Mouse (Mus musculus) 416B (cell line): ENCODE data around the gene Gnb2.

Source experiments
- DNase-seq: peaks from one replicate; pipeline ENCODE4 v3.0.0; 2011; ENCODE audit warnings: low read depth

Gene Gnb2

GRCm38 (mm10) chr5:137519691-137520550, 13.4 kb downstream of the Gnb2 start:
- DNase-seq, result no peak

GRCm38 (mm10) chr5:137518436-137518835, 14.9 kb downstream of the Gnb2 start, which contains the start of gene Gigyf1:
Gene Gigyf1 (plus strand): TSS chr5:137518548.
- peak; percentile 41 for DNase-seq

GRCm38 (mm10) chr5:137514811-137515210, 18.5 kb downstream of the Gnb2 start:
- no peak for DNase-seq

- no peak for DNase-seq
These were observed 19.2 kb downstream of the Gnb2 start for GRCm38 (mm10) chr5:137513951-137514721.

- DNase-seq, result peak; percentile 37
These were observed 20.2 kb downstream of the Gnb2 start for GRCm38 (mm10) chr5:137512847-137513794.

- DNase-seq, result no peak
These were observed 21.6 kb downstream of the Gnb2 start for GRCm38 (mm10) chr5:137511706-137512105.

GRCm38 (mm10) chr5:137510573-137511390, 22.5 kb downstream of the Gnb2 start:
- peak; percentile 23 for DNase-seq

GRCm38 (mm10) chr5:137510014-137510501, 23.3 kb downstream of the Gnb2 start:
- peak; percentile 66 for DNase-seq

GRCm38 (mm10) chr5:137504041-137504440, 29.3 kb downstream of the Gnb2 start:
- peak; percentile 69 for DNase-seq

GRCm38 (mm10) chr5:137502667-137503110, 30.6 kb downstream of the Gnb2 start:
- peak; percentile 97 for DNase-seq

GRCm38 (mm10) chr5:137501709-137502666, 31.3 kb downstream of the Gnb2 start, which contains the start of gene Pop7:
Gene Pop7 (minus strand): TSS chr5:137502518.
- peak; percentile 100 for DNase-seq

- no peak for DNase-seq
These were observed 33.1 kb downstream of the Gnb2 start for GRCm38 (mm10) chr5:137500186-137500585.

- no peak for DNase-seq
These were observed 39.5 kb downstream of the Gnb2 start for GRCm38 (mm10) chr5:137493831-137494230.

- no peak for DNase-seq
These were observed 41.8 kb downstream of the Gnb2 start for GRCm38 (mm10) chr5:137491559-137491958.

GRCm38 (mm10) chr5:137487616-137488015, 45.7 kb downstream of the Gnb2 start:
- peak; percentile 59 for DNase-seq

GRCm38 (mm10) chr5:137485851-137486155, 47.5 kb downstream of the Gnb2 start:
- no peak for DNase-seq

- DNase-seq, result no peak
These were observed 48.0 kb downstream of the Gnb2 start for GRCm38 (mm10) chr5:137485071-137485850.

- peak; percentile 22 for DNase-seq
These were observed 51.4 kb downstream of the Gnb2 start for GRCm38 (mm10) chr5:137481897-137482296.

GRCm38 (mm10) chr5:137481138-137481537, 52.2 kb downstream of the Gnb2 start:
- DNase-seq, result peak; percentile 82
